In the genomic region with DNA sequence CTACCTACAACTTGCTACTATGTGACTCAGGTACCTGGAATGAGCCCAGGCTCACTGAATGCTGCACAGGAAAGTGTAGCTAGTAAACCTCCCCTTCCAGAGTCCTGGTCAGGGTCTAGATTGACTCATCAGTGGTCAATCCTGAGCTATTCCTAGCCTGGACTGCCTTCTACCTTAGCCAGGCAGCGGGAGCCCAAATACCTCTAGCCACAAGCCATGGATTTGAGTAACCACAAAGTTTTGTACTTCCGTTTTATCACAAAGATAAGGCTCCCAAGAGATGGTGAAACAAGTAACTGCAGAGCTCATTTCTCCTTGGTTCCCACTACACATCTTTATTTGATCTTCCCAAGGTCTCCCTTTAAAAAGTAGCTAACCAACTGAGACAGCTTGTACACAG, we compare ENCODE assay signal across 11 mouse cellular contexts.
"Had no signal": no experiment of that assay in that cellular context is flagged by ENCODE, and none has a peak within 500 bp of the region (broad histone marks: within the 10 kb centered on the region; RNA-seq: fewer than 3 reads in every experiment).

No protein-coding gene starts in this region.

- H3K27me3 ChIP-seq: limb, embryonic 12.5 days; megakaryocyte, embryonic 14.5 days; midbrain, embryonic 12.5 days had no signal

- H3K9ac ChIP-seq: limb, embryonic 12.5 days; liver, embryonic 14.5 days; midbrain, embryonic 12.5 days had no signal

- H3K4me1 ChIP-seq: limb, embryonic 12.5 days; midbrain, embryonic 12.5 days had no signal

- H3K4me2 ChIP-seq: limb, embryonic 12.5 days; midbrain, embryonic 12.5 days had no signal

- H3K27ac ChIP-seq: limb, embryonic 12.5 days; liver, embryonic 14.5 days; midbrain, embryonic 12.5 days had no signal

- H3K9me3 ChIP-seq: limb, embryonic 12.5 days; megakaryocyte, embryonic 14.5 days; midbrain, embryonic 12.5 days had no signal

- H3K4me3 ChIP-seq: limb, embryonic 12.5 days; megakaryocyte, embryonic 14.5 days; midbrain, embryonic 12.5 days had no signal

- DNase-seq: kidney, adult 2 months; kidney, postnatal 25 days; layer of hippocampus, adult 9-11 months; lung, postnatal 36 days; right cerebral cortex, postnatal 14 days; thymus, postnatal 4 days had no signal

- ATAC-seq: lung, postnatal 0 days had no signal
